Mouse (Mus musculus): ENCODE measurements around the gene Fbxo2. TPM values are rescaled to one million over a fixed set of nuclear protein-coding genes. Genes with fewer than 3 reads are reported as not detected.
A peak's percentile ranks its signal among the peaks of the same experiment; 100 is the strongest.

Fbxo2 gene
- polyA plus RNA-seq, 1 experiment from 2014 or later = 5.4 TPM

GRCm38 (mm10) chr4:148121362-148121761 lies 39.1 kb upstream of the Fbxo2 start:
- DNase-seq (ENCODE audit: low spot score) (no peak), ATAC-seq (ENCODE audit: low read depth) (no peak; the same call in 1 of the 2 replicates)
- Histone ChIP-seq H3K27ac (replicated peaks; ENCODE audit: low read depth, low read length) (no peak overlapping the region), H3K9me3 (ENCODE audit: control insufficient read depth, low read length) (no peaks in the 10 kb centered on the region), H3K4me2 (ENCODE audit: low read depth, low read length) (no peak overlapping the region), H3K36me3 (ENCODE audit: control insufficient read depth, insufficient read depth, low read length) (no peaks in the 10 kb centered on the region), H3K4me1 (ENCODE audit: control insufficient read depth, insufficient read depth, low read length) (no peaks in the 10 kb centered on the region), H3K27me3 (replicated peaks; ENCODE audit: control insufficient read depth, insufficient read depth, low read length) (no peaks in the 10 kb centered on the region), H3K9ac (ENCODE audit: low read depth, low read length) (no peak overlapping the region), H3K4me3 (ENCODE audit: low read depth, low read length) (no peak overlapping the region)
- 72% methylated on average over 4 of the region's 4 CpGs for WGBS

GRCm38 (mm10) chr4:148121982-148122693 lies 38.3 kb upstream of the Fbxo2 start:
- ATAC-seq (ENCODE audit: low read depth) = peak; percentile 91
- Histone ChIP-seq H3K36me3 (ENCODE audit: control insufficient read depth, insufficient read depth, low read length) (no peaks in the 10 kb centered on the region), H3K9me3 (ENCODE audit: control insufficient read depth, low read length) (no peaks in the 10 kb centered on the region), H3K4me2 (ENCODE audit: low read depth, low read length) (no peak overlapping the region), H3K9ac (ENCODE audit: low read depth, low read length) (no peak overlapping the region), H3K4me1 (ENCODE audit: control insufficient read depth, insufficient read depth, low read length) (no peaks in the 10 kb centered on the region), H3K4me3 (ENCODE audit: low read depth, low read length) (no peak overlapping the region), H3K27me3 (replicated peaks; ENCODE audit: control insufficient read depth, insufficient read depth, low read length) (no peaks in the 10 kb centered on the region), H3K27ac (replicated peaks; ENCODE audit: low read depth, low read length) (peak overlapping the region; percentile 13)
- peak; percentile 75 for DNase-seq (ENCODE audit: low spot score)
- 31% methylated on average over 2 of the region's 6 CpGs for WGBS

DNA sequence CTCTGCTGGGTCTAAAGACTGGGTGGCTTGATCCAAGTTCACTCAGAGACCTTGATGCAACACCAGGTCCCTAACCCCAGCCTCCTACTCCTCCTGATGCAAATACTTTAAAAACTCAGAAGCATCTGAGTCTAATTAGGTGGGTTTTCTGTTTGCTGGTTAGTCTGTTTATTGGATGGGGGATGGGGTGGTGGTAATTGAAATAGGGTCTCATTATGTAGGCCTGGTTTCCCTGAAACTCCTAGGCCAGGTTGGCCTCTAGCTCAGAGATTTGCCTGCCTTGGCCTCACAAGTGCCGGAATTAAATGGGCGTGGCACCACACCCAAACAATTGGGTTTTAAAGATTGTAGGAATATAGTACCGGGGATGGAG lies 37.7 kb upstream of the Fbxo2 start:
- Histone ChIP-seq H3K9me3 (ENCODE audit: control insufficient read depth, low read length) (no peaks in the 10 kb centered on the region), H3K4me1 (ENCODE audit: control insufficient read depth, insufficient read depth, low read length) (no peaks in the 10 kb centered on the region), H3K4me3 (ENCODE audit: low read depth, low read length) (no peak overlapping the region), H3K4me2 (ENCODE audit: low read depth, low read length) (no peak overlapping the region), H3K27me3 (replicated peaks; ENCODE audit: control insufficient read depth, insufficient read depth, low read length) (no peaks in the 10 kb centered on the region), H3K36me3 (ENCODE audit: control insufficient read depth, insufficient read depth, low read length) (no peaks in the 10 kb centered on the region), H3K9ac (ENCODE audit: low read depth, low read length) (no peak overlapping the region), H3K27ac (replicated peaks; ENCODE audit: low read depth, low read length) (peak overlapping the region; percentile 13)
- no peak for ATAC-seq (ENCODE audit: low read depth)
- DNase-seq (ENCODE audit: low spot score) = no peak
- WGBS = 68% methylated on average over 3 of the region's 3 CpGs

GRCm38 (mm10) chr4:148128241-148128640 lies 32.2 kb upstream of the Fbxo2 start:
- Histone ChIP-seq H3K4me1 (ENCODE audit: control insufficient read depth, insufficient read depth, low read length) (peaks cover 6% of the 10 kb centered on the region; the same call in 1 of the 2 replicates), H3K27me3 (replicated peaks; ENCODE audit: control insufficient read depth, insufficient read depth, low read length) (peaks cover 18% of the 10 kb centered on the region), H3K4me2 (ENCODE audit: low read depth, low read length) (no peak overlapping the region), H3K9ac (ENCODE audit: low read depth, low read length) (no peak overlapping the region), H3K9me3 (ENCODE audit: control insufficient read depth, low read length) (no peaks in the 10 kb centered on the region), H3K4me3 (ENCODE audit: low read depth, low read length) (no peak overlapping the region), H3K36me3 (ENCODE audit: control insufficient read depth, insufficient read depth, low read length) (no peaks in the 10 kb centered on the region), H3K27ac (replicated peaks; ENCODE audit: low read depth, low read length) (no peak overlapping the region)
- DNase-seq (ENCODE audit: low spot score) (no peak), ATAC-seq (ENCODE audit: low read depth) (no peak)
- WGBS = 38% methylated on average over 1 of the region's 1 CpGs

- H3K27ac ChIP-seq (replicated peaks; ENCODE audit: low read depth, low read length) = no peak overlapping the region
- H3K4me2 ChIP-seq (ENCODE audit: low read depth, low read length) = no peak overlapping the region
- H3K9me3 ChIP-seq (ENCODE audit: control insufficient read depth, low read length) = no peaks in the 10 kb centered on the region
- H3K9ac ChIP-seq (ENCODE audit: low read depth, low read length) = no peak overlapping the region
- no peak for DNase-seq (ENCODE audit: low spot score)
- WGBS = 55% methylated on average over 2 of the region's 2 CpGs
- H3K4me3 ChIP-seq (ENCODE audit: low read depth, low read length) = no peak overlapping the region
- no peak for ATAC-seq (ENCODE audit: low read depth)
- H3K4me1 ChIP-seq (ENCODE audit: control insufficient read depth, insufficient read depth, low read length) = peaks cover 6% of the 10 kb centered on the region; the same call in 1 of the 2 replicates
- no peaks in the 10 kb centered on the region for H3K36me3 ChIP-seq (ENCODE audit: control insufficient read depth, insufficient read depth, low read length)
- H3K27me3 ChIP-seq (replicated peaks; ENCODE audit: control insufficient read depth, insufficient read depth, low read length) = peaks cover 18% of the 10 kb centered on the region
Measured at GRCm38 (mm10) chr4:148128672-148129071, 31.7 kb upstream of the Fbxo2 start.

DNA sequence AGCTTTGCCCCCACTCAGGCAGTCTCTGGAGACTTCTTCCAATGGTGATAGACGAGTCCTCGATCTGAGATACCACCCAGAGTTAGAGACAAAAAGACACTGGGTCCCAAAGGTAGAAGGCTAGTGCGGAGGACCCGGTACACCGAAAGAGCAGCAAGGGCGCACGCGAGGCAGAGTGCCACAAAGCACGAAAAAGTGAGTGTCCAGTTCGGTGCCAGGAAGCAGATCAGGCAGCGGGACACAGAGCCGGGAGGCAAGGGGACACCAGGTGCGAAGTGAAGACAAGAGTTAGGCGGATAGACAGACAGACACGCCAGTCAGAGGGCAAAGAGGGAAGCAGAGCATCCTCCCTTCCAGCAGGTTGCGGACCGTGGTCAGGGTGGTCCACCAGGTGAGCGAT lies 30.3 kb upstream of the Fbxo2 start, which contains the start of gene Mad2l2:
Mad2l2 (plus strand) TSS at position 252 of the 400 bp plus-strand sequence.
- WGBS = 2% methylated on average over 13 of the region's 18 CpGs
- peak within 1 kb of the TSS; percentile 97 for H3K4me2 ChIP-seq (ENCODE audit: low read depth, low read length)
- no peaks in the 10 kb centered on the region for H3K9me3 ChIP-seq (ENCODE audit: control insufficient read depth, low read length)
- DNase-seq (ENCODE audit: low spot score) (no peak), ATAC-seq (ENCODE audit: low read depth) (0 out of 2 replicates have a peak, but pooled peaks have one; percentile 7)
- H3K9ac ChIP-seq (ENCODE audit: low read depth, low read length) = peak within 1 kb of the TSS; percentile 82
- peak within 1 kb of the TSS; percentile 67 for H3K27ac ChIP-seq (replicated peaks; ENCODE audit: low read depth, low read length)
- H3K27me3 ChIP-seq (replicated peaks; ENCODE audit: control insufficient read depth, insufficient read depth, low read length) = peaks cover 18% of the 10 kb centered on the region
- no peaks in the 10 kb centered on the region for H3K36me3 ChIP-seq (ENCODE audit: control insufficient read depth, insufficient read depth, low read length)
- H3K4me3 ChIP-seq (ENCODE audit: low read depth, low read length) = peak within 1 kb of the TSS; percentile 72
- H3K4me1 ChIP-seq (ENCODE audit: control insufficient read depth, insufficient read depth, low read length) = peaks cover 6% of the 10 kb centered on the region; the same call in 1 of the 2 replicates

GRCm38 (mm10) chr4:148130561-148131413 lies 29.6 kb upstream of the Fbxo2 start, which contains the start of gene Draxin:
Gene Draxin, minus strand, starts transcription at chr4:148130698.
- H3K36me3 ChIP-seq (ENCODE audit: control insufficient read depth, insufficient read depth, low read length) = no peaks in the 10 kb centered on the region
- WGBS = 0% methylated on average over 21 of the region's 87 CpGs
- DNase-seq (ENCODE audit: low spot score) (peak; percentile 84), ATAC-seq (ENCODE audit: low read depth) (peak; percentile 94)
- H3K27me3 ChIP-seq (replicated peaks; ENCODE audit: control insufficient read depth, insufficient read depth, low read length) = peaks cover 18% of the 10 kb centered on the region
- peak within 1 kb of the TSS; percentile 82 for H3K9ac ChIP-seq (ENCODE audit: low read depth, low read length)
- peak within 1 kb of the TSS; percentile 97 for H3K4me2 ChIP-seq (ENCODE audit: low read depth, low read length)
- peaks cover 6% of the 10 kb centered on the region; the same call in 1 of the 2 replicates for H3K4me1 ChIP-seq (ENCODE audit: control insufficient read depth, insufficient read depth, low read length)
- H3K4me3 ChIP-seq (ENCODE audit: low read depth, low read length) = peak within 1 kb of the TSS; percentile 72
- H3K9me3 ChIP-seq (ENCODE audit: control insufficient read depth, low read length) = no peaks in the 10 kb centered on the region
- peak within 1 kb of the TSS; percentile 67 for H3K27ac ChIP-seq (replicated peaks; ENCODE audit: low read depth, low read length)

DNA sequence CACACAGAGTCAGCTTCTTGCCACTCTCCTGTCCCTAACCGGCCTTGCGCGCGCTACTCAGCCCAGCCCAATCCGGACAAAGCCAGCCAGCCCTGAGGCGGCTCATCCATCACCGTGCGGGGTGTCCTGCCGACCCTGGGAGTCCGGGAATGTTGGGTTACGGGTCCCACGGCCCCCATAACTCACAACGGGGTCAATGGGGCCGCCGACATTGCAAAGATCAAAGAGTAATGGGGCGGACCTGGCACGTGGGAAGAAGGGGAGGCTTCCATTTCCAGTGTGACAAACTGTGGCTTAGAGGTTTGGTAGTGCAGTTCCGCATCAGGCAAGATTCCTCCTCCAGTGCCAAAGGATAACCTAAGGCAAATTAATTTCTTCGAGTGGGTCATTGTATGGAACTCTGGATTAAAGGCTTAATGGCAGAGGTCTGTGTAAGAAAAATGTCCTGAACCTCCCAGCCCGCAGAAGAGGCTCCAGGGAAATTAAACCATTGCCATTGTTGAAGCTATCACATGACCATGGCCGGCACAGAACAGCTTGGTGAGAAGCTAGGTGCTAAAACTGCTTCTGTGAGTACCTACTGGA lies 28.8 kb upstream of the Fbxo2 start:
- Histone ChIP-seq H3K4me3 (ENCODE audit: low read depth, low read length) (peak overlapping the region; percentile 72), H3K9me3 (ENCODE audit: control insufficient read depth, low read length) (no peaks in the 10 kb centered on the region), H3K9ac (ENCODE audit: low read depth, low read length) (peak overlapping the region; percentile 82), H3K4me2 (ENCODE audit: low read depth, low read length) (peak overlapping the region; percentile 97), H3K27me3 (replicated peaks; ENCODE audit: control insufficient read depth, insufficient read depth, low read length) (peaks cover 18% of the 10 kb centered on the region), H3K36me3 (ENCODE audit: control insufficient read depth, insufficient read depth, low read length) (no peaks in the 10 kb centered on the region), H3K27ac (replicated peaks; ENCODE audit: low read depth, low read length) (no peak overlapping the region), H3K4me1 (ENCODE audit: control insufficient read depth, insufficient read depth, low read length) (peaks cover 6% of the 10 kb centered on the region; the same call in 1 of the 2 replicates)
- WGBS = 1% methylated on average over 20 of the region's 21 CpGs
- ATAC-seq (ENCODE audit: low read depth) (peak; percentile 22; the same call in 1 of the 2 replicates), DNase-seq (ENCODE audit: low spot score) (no peak)

Data from embryonic facial prominence, embryonic 14.5 days (tissue).